Mouse (Mus musculus) embryonic facial prominence, embryonic 11.5 days (tissue): ENCODE measurements at regions not wholly inside any gene's neighbourhood (a gene's known extent, or its start where the extent isn't known, plus 50 kb on each side); places are given as distances from the start of the nearest gene placed in this dataset.

Source experiments
- ATAC-seq: fragments of 200-750 bp; cut with Nextera tagmentation; replicated peaks from 2 replicates; pipeline ENCODE4 v1.8.0; 2017; ENCODE audit warnings: low read depth; ENCODE audit not compliant: insufficient number of reproducible peaks, low FRiP score, low TSS enrichment
- DNase-seq: peaks from one replicate; pipeline ENCODE4 v3.0.0-alpha.2; 2015; ENCODE audit warnings: low spot score
- H3K27ac ChIP-seq: fragments of 300-500 bp; sonication (generic); replicated peaks from 2 replicates; pipeline ENCODE4 v1.5.1; 2014; ENCODE audit warnings: mild to moderate bottlenecking, low read depth, low read length, control low read depth
- H3K27me3 ChIP-seq: fragments of 300-500 bp; sonication (generic); 2 replicates; pipeline ENCODE4 v1.6.1; 2014; ENCODE audit warnings: mild to moderate bottlenecking, low read length, moderate library complexity, mixed read lengths; ENCODE audit not compliant: control insufficient read depth, insufficient read depth
- H3K36me3 ChIP-seq: fragments of 300-500 bp; sonication (generic); replicated peaks from 2 replicates; pipeline ENCODE4 v1.6.1; 2014; ENCODE audit warnings: low read depth, mild to moderate bottlenecking, low read length, moderate library complexity, mixed read lengths; ENCODE audit not compliant: control insufficient read depth, insufficient read depth
- H3K4me1 ChIP-seq: fragments of 300-500 bp; sonication (generic); 2 replicates; pipeline ENCODE4 v1.6.1; 2014; ENCODE audit warnings: low read length, mixed read lengths; ENCODE audit not compliant: control insufficient read depth, insufficient read depth
- H3K4me2 ChIP-seq: fragments of 300-500 bp; sonication (generic); 2 replicates; pipeline ENCODE4 v1.6.1; 2014; ENCODE audit warnings: low read depth, mild to moderate bottlenecking, control low read depth, low read length, moderate library complexity
- H3K4me3 ChIP-seq: fragments of 300-500 bp; sonication (generic); 2 replicates; pipeline ENCODE4 v1.5.1; 2014; ENCODE audit warnings: low read depth, low read length, control low read depth
- H3K9ac ChIP-seq: fragments of 300-500 bp; sonication (generic); replicated peaks from 2 replicates; pipeline ENCODE4 v1.6.1; 2014; ENCODE audit warnings: mild to moderate bottlenecking, control low read depth, low read length
- H3K9me3 ChIP-seq: fragments of 300-500 bp; sonication (generic); replicated peaks from 2 replicates; pipeline ENCODE4 v1.6.1; 2016; ENCODE audit warnings: mild to moderate bottlenecking, low read length, inconsistent platforms, mixed read lengths; ENCODE audit not compliant: control insufficient read depth
- WGBS: fragments of 180-500 bp; shearing (Covaris S2); extraction: QIAGEN DNeasy Blood & Tissue Kit; methylation state at CpG from one replicate; pipeline ENCODE4 v1.1.7; 2014; 5-methylcytosine and 5-hydroxymethylcytosine counted together

GRCm38 (mm10) chr13:103564715-103565114 lies 209.7 kb downstream of the Srek1 start:
- no peak overlapping the region for H3K9ac ChIP-seq
- 69% methylated on average over 8 of the region's 8 CpGs for WGBS
- H3K4me3 ChIP-seq, result no peak overlapping the region
- no peak overlapping the region for H3K27ac ChIP-seq
- no peaks in the 10 kb centered on the region for H3K36me3 ChIP-seq
- no peaks in the 10 kb centered on the region for H3K4me1 ChIP-seq
- no peaks in the 10 kb centered on the region for H3K27me3 ChIP-seq
- no peak for DNase-seq
- ATAC-seq, result no peak
- H3K4me2 ChIP-seq, result no peak overlapping the region
- no peaks in the 10 kb centered on the region for H3K9me3 ChIP-seq

GRCm38 (mm10) chr13:103561795-103562705 lies 212.4 kb downstream of the Srek1 start:
- no peaks in the 10 kb centered on the region for H3K9me3 ChIP-seq
- no peak for DNase-seq
- no peaks in the 10 kb centered on the region for H3K36me3 ChIP-seq
- H3K4me1 ChIP-seq, result no peaks in the 10 kb centered on the region
- no peak overlapping the region for H3K4me3 ChIP-seq
- H3K27ac ChIP-seq, result no peak overlapping the region
- 83% methylated on average over 26 of the region's 26 CpGs for WGBS
- no peaks in the 10 kb centered on the region for H3K27me3 ChIP-seq
- H3K4me2 ChIP-seq, result no peak overlapping the region
- H3K9ac ChIP-seq, result no peak overlapping the region
- no peak for ATAC-seq

GRCm38 (mm10) chr13:103558915-103559314 lies 215.5 kb downstream of the Srek1 start:
- H3K27me3 ChIP-seq, result no peaks in the 10 kb centered on the region
- H3K9me3 ChIP-seq, result no peaks in the 10 kb centered on the region
- no peaks in the 10 kb centered on the region for H3K4me1 ChIP-seq
- H3K9ac ChIP-seq, result no peak overlapping the region
- DNase-seq (no peak), ATAC-seq (no peak)
- H3K4me2 ChIP-seq, result no peak overlapping the region
- H3K4me3 ChIP-seq, result no peak overlapping the region
- H3K36me3 ChIP-seq, result no peaks in the 10 kb centered on the region
- no peak overlapping the region for H3K27ac ChIP-seq
- 85% methylated on average over 3 of the region's 3 CpGs for WGBS

- 84% methylated on average over 10 of the region's 10 CpGs for WGBS
- Histone ChIP-seq H3K36me3 (no peaks in the 10 kb centered on the region), H3K27ac (no peak overlapping the region), H3K4me1 (no peaks in the 10 kb centered on the region), H3K4me3 (no peak overlapping the region), H3K9me3 (no peaks in the 10 kb centered on the region), H3K9ac (no peak overlapping the region), H3K27me3 (no peaks in the 10 kb centered on the region), H3K4me2 (no peak overlapping the region)
- DNase-seq (no peak), ATAC-seq (no peak)
Observed at GRCm38 (mm10) chr13:103539577-103539976, 205.3 kb upstream of the Mast4 start.

GRCm38 (mm10) chr13:103513825-103514224 lies 179.5 kb upstream of the Mast4 start:
- Histone ChIP-seq H3K4me3 (no peak overlapping the region), H3K4me1 (no peaks in the 10 kb centered on the region), H3K27ac (no peak overlapping the region), H3K36me3 (no peaks in the 10 kb centered on the region), H3K9me3 (no peaks in the 10 kb centered on the region), H3K9ac (no peak overlapping the region), H3K4me2 (no peak overlapping the region), H3K27me3 (no peaks in the 10 kb centered on the region)
- DNase-seq (no peak), ATAC-seq (no peak)
- 55% methylated on average over 1 of the region's 1 CpGs for WGBS

GRCm38 (mm10) chr13:103512476-103512875 lies 178.2 kb upstream of the Mast4 start:
- Histone ChIP-seq H3K4me3 (no peak overlapping the region), H3K27me3 (no peaks in the 10 kb centered on the region), H3K4me2 (no peak overlapping the region), H3K36me3 (no peaks in the 10 kb centered on the region), H3K9me3 (no peaks in the 10 kb centered on the region), H3K27ac (no peak overlapping the region), H3K9ac (no peak overlapping the region), H3K4me1 (no peaks in the 10 kb centered on the region)
- ATAC-seq (no peak), DNase-seq (no peak)
- 79% methylated on average over 7 of the region's 7 CpGs for WGBS

GRCm38 (mm10) chr13:103504987-103505386 lies 170.7 kb upstream of the Mast4 start:
- H3K9me3 ChIP-seq, result no peaks in the 10 kb centered on the region
- 78% methylated on average over 7 of the region's 7 CpGs for WGBS
- H3K4me2 ChIP-seq, result no peak overlapping the region
- H3K36me3 ChIP-seq, result no peaks in the 10 kb centered on the region
- no peaks in the 10 kb centered on the region for H3K4me1 ChIP-seq
- no peak overlapping the region for H3K4me3 ChIP-seq
- no peak overlapping the region for H3K27ac ChIP-seq
- ATAC-seq (no peak), DNase-seq (no peak)
- no peak overlapping the region for H3K9ac ChIP-seq
- no peaks in the 10 kb centered on the region for H3K27me3 ChIP-seq

- no peak overlapping the region for H3K4me2 ChIP-seq
- DNase-seq (no peak), ATAC-seq (no peak)
- H3K36me3 ChIP-seq, result no peaks in the 10 kb centered on the region
- no peak overlapping the region for H3K4me3 ChIP-seq
- 87% methylated on average over 8 of the region's 8 CpGs for WGBS
- H3K4me1 ChIP-seq, result no peaks in the 10 kb centered on the region
- H3K9ac ChIP-seq, result no peak overlapping the region
- H3K27me3 ChIP-seq, result no peaks in the 10 kb centered on the region
- no peak overlapping the region for H3K27ac ChIP-seq
- no peaks in the 10 kb centered on the region for H3K9me3 ChIP-seq
Observed at GRCm38 (mm10) chr13:103499376-103499775, 165.1 kb upstream of the Mast4 start.
